Mouse (Mus musculus) stomach, postnatal 0 days (tissue): ENCODE results near the gene Cmtm6.

Source experiments
- CTCF ChIP-seq: IDR thresholded peaks from 2 replicates; pipeline ENCODE4 v1.5.1; 2016; ENCODE audit warnings: antibody characterized with exemption, low read depth, mild to moderate bottlenecking, moderate library complexity
- EP300 ChIP-seq: optimal IDR thresholded peaks from 2 replicates; pipeline ENCODE3; 2016; ENCODE audit warnings: antibody characterized with exemption

GRCm38 (mm10) chr9:114740336-114740735 is 9.4 kb downstream of the Cmtm6 start:
- no peak for TF ChIP-seq CTCF
- no peak for TF ChIP-seq EP300
